Mouse (Mus musculus) embryonic facial prominence, embryonic 11.5 days (tissue): Measurements from ENCODE around the gene Fgf8. TPM values are rescaled to one million over a fixed set of nuclear protein-coding genes. Genes with fewer than 3 reads are reported as not detected.

Experiments
- ATAC-seq: fragments of 200-750 bp; cut with Nextera tagmentation; replicated peaks from 2 replicates; pipeline ENCODE4 v1.8.0; 2017; ENCODE audit warnings: low read depth; ENCODE audit not compliant: insufficient number of reproducible peaks, low FRiP score, low TSS enrichment
- DNase-seq: peaks from one replicate; pipeline ENCODE4 v3.0.0-alpha.2; 2015; ENCODE audit warnings: low spot score
- H3K27ac ChIP-seq: fragments of 300-500 bp; sonication (generic); replicated peaks from 2 replicates; pipeline ENCODE4 v1.5.1; 2014; ENCODE audit warnings: mild to moderate bottlenecking, low read depth, low read length, control low read depth
- H3K27me3 ChIP-seq: fragments of 300-500 bp; sonication (generic); 2 replicates; pipeline ENCODE4 v1.6.1; 2014; ENCODE audit warnings: mild to moderate bottlenecking, low read length, moderate library complexity, mixed read lengths; ENCODE audit not compliant: control insufficient read depth, insufficient read depth
- H3K36me3 ChIP-seq: fragments of 300-500 bp; sonication (generic); replicated peaks from 2 replicates; pipeline ENCODE4 v1.6.1; 2014; ENCODE audit warnings: low read depth, mild to moderate bottlenecking, low read length, moderate library complexity, mixed read lengths; ENCODE audit not compliant: control insufficient read depth, insufficient read depth
- H3K4me1 ChIP-seq: fragments of 300-500 bp; sonication (generic); 2 replicates; pipeline ENCODE4 v1.6.1; 2014; ENCODE audit warnings: low read length, mixed read lengths; ENCODE audit not compliant: control insufficient read depth, insufficient read depth
- H3K4me2 ChIP-seq: fragments of 300-500 bp; sonication (generic); 2 replicates; pipeline ENCODE4 v1.6.1; 2014; ENCODE audit warnings: low read depth, mild to moderate bottlenecking, control low read depth, low read length, moderate library complexity
- H3K4me3 ChIP-seq: fragments of 300-500 bp; sonication (generic); 2 replicates; pipeline ENCODE4 v1.5.1; 2014; ENCODE audit warnings: low read depth, low read length, control low read depth
- H3K9ac ChIP-seq: fragments of 300-500 bp; sonication (generic); replicated peaks from 2 replicates; pipeline ENCODE4 v1.6.1; 2014; ENCODE audit warnings: mild to moderate bottlenecking, control low read depth, low read length
- H3K9me3 ChIP-seq: fragments of 300-500 bp; sonication (generic); replicated peaks from 2 replicates; pipeline ENCODE4 v1.6.1; 2016; ENCODE audit warnings: mild to moderate bottlenecking, low read length, inconsistent platforms, mixed read lengths; ENCODE audit not compliant: control insufficient read depth
- WGBS: fragments of 180-500 bp; shearing (Covaris S2); extraction: QIAGEN DNeasy Blood & Tissue Kit; methylation state at CpG from one replicate; pipeline ENCODE4 v1.1.7; 2014; 5-methylcytosine and 5-hydroxymethylcytosine counted together
- polyA plus RNA-seq: library from polyadenylated mRNA; unstranded; fragments of >200 nt; fragmentation: Nextera tagmentation; extraction: Ambion mirVana; gene quantifications from 2 replicates; pipeline ENCODE4 v1.2.1, GENCODE M21; 2014

The Fgf8 gene
- polyA plus RNA-seq, 1 experiment from 2014 or later: 17.7 TPM

DNA sequence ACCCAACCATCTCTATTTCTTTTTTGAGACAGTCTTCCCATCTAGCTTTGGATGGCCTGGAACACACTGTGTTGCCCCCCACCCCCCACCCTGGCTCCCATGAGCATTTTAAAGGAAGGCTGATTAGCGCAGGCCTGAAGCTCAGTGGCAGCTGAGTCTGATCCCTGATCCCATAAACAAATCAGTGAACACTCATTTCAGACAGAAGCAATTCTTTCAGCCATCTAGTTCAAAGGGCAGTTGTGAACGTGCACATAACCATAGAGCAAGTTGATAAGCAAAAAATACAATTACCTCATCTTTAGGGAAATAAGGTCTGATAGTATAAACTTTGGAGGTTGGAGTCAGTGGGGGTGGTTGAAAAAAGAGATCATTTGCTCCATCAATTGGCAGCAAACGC lies 18.1 kb upstream of the Fgf8 start:
- Histone ChIP-seq H3K4me3 (no peak overlapping the region), H3K4me2 (no peak overlapping the region), H3K9me3 (no peaks in the 10 kb centered on the region), H3K27ac (no peak overlapping the region), H3K27me3 (no peaks in the 10 kb centered on the region), H3K36me3 (peaks cover 22% of the 10 kb centered on the region), H3K9ac (no peak overlapping the region), H3K4me1 (no peaks in the 10 kb centered on the region)
- ATAC-seq (no peak), DNase-seq (no peak)
- 92% methylated on average over 3 of the region's 3 CpGs for WGBS

DNA sequence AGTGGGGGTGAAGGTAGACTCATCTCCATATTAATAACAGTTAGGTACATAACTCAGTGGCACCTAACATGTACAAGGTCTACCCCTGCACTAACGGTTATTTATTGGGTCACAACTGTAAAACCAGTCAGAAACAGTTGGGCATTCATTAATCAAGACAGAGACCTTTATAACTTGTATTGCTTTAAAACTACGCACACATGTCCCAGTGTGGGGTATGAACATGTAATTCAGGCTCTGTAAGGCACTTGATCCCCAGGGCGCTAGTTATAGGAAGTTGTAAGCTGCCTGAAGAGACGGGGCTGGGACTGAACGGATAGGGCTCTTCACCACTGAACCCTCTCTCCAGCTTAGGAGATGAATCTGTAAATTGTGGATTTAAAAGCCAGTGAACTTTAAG lies 16.0 kb upstream of the Fgf8 start:
- H3K4me3 ChIP-seq: no peak overlapping the region
- H3K27ac ChIP-seq: no peak overlapping the region
- H3K36me3 ChIP-seq: peaks cover 19% of the 10 kb centered on the region
- H3K9ac ChIP-seq: no peak overlapping the region
- ATAC-seq: no peak
- H3K4me1 ChIP-seq: no peaks in the 10 kb centered on the region
- 95% methylated on average over 5 of the region's 5 CpGs for WGBS
- H3K9me3 ChIP-seq: no peaks in the 10 kb centered on the region
- no peaks in the 10 kb centered on the region for H3K27me3 ChIP-seq
- no peak overlapping the region for H3K4me2 ChIP-seq
- DNase-seq: no peak

DNA sequence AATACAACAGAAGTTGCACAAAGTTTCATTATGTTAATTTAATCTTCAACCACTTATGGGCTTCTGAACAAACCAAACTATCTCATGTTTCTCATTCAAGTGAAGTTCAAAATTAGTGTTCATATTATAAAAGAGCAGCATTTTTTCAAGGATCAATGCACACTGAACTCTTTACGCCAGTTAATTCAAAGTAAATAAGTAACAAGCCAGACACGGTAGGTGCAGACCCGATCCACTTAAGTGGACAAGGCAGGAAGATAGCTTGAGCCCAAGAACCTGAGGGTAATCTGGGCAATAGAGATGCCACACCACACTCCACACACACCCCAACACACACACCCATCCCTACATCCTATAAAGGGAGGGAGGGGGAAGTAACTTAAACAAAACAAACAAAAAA lies 10.8 kb upstream of the Fgf8 start:
- H3K27ac ChIP-seq: no peak overlapping the region
- ATAC-seq (no peak), DNase-seq (no peak)
- H3K9me3 ChIP-seq: no peaks in the 10 kb centered on the region
- H3K9ac ChIP-seq: no peak overlapping the region
- H3K4me3 ChIP-seq: no peak overlapping the region
- 89% methylated on average over 3 of the region's 3 CpGs for WGBS
- no peak overlapping the region for H3K4me2 ChIP-seq
- H3K4me1 ChIP-seq: no peaks in the 10 kb centered on the region
- H3K36me3 ChIP-seq: peaks cover 8% of the 10 kb centered on the region
- no peaks in the 10 kb centered on the region for H3K27me3 ChIP-seq

DNA sequence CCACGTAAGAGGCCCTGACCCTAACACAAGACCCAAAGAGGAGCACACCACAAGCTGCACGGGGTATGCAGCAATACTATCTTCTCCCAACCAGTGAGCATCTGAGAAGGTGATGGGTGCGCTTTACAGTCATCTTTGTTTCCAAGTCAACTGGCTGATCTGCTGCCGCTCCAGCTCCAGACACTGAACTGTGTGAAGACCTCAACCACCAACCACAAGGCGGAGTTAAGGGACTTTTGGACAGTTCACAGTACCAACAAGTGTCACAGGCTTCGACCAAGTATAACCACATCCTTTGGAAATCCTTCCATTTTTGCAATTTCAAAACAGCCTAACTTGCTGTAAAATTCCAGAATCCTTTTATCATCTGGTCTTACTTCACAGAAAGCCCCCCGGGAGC lies 9.2 kb upstream of the Fgf8 start:
- Histone ChIP-seq H3K4me3 (no peak overlapping the region), H3K36me3 (peaks cover 6% of the 10 kb centered on the region), H3K27me3 (no peaks in the 10 kb centered on the region), H3K4me2 (no peak overlapping the region), H3K9ac (no peak overlapping the region), H3K27ac (no peak overlapping the region), H3K4me1 (peaks cover 2% of the 10 kb centered on the region; the same call in 1 of the 2 replicates), H3K9me3 (no peaks in the 10 kb centered on the region)
- WGBS: 90% methylated on average over 7 of the region's 7 CpGs
- ATAC-seq (no peak), DNase-seq (no peak)

DNA sequence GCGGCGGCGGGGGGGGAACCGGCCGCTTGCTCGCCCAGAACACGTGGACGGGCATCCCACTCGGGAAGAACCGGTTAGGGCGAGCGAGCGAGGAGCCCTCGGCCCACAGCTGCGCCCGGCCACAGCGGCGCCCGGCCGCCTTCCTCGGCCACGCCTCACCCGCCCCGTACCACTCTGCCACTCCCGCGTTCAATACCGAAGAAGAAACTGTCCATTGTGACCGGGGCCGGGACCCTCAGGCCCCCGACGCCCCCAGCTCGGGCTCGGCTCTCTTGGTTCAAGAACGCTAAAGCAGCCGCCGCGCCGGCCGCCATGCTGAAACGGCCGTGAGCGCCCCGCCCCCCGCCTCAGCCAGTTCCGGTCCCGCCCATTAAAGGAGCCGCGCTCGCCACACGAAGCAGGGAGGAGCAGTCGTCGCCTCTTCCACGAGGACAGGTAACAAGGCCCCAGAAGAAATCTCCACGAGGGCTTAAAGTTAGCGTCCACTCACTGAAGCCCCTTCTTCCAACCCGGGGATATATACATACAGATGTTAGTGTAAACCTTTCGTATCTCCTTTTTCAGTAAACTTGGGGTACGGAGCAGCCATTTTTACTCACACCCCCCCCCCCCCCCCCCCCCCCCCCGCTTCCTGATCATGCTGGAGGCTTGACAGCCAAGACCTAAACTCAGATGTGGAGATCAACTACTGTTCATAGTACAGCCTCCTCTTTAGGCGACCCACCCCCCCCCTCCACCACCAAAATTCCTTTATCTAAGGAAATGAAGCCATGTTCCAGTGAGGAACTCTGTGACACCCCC lies 6.7 kb upstream of the Fgf8 start, which contains the start of gene Npm3:
TSS of gene Npm3 (minus strand) at position 349 of the 801 bp plus-strand sequence.
- Histone ChIP-seq H3K9ac (peak within 1 kb of the TSS; percentile 82), H3K9me3 (no peaks in the 10 kb centered on the region), H3K36me3 (peaks cover 3% of the 10 kb centered on the region), H3K27me3 (peaks cover 16% of the 10 kb centered on the region), H3K27ac (no peak within 1 kb of the TSS), H3K4me1 (peaks cover 5% of the 10 kb centered on the region; the same call in 1 of the 2 replicates), H3K4me2 (peak within 1 kb of the TSS; percentile 91), H3K4me3 (peak within 1 kb of the TSS; percentile 91)
- peak; percentile 60 for ATAC-seq
- under 1% methylated on average over 54 of the region's 60 CpGs for WGBS
- DNase-seq: peak; percentile 93

DNA sequence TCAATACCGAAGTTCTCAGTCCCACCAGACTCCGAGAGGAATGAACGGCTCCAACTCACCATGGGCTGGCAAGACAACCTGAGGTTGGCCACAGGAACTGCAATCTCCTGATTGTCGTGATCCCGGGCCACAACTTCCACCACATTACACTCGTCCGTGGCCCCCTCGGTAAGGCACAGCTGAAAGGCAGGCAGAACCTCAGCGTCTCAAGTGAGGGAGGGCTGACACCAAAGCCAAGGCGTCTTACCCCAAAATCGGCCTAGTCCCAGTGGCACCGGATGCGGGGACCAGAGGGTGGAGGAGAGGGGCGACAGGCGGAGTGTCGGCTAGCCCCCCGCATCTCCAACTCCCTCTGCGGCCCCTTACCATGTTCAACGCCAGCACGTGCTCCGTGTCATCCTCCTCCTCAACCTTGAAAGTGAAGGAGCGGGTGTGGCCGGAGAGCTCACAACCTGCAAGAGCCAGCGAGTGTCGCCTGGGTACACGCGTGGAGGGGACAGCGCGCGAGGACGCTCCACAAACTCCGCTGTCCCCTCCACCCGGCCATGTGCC lies 6.1 kb upstream of the Fgf8 start:
- Histone ChIP-seq H3K4me2 (peak overlapping the region; percentile 91), H3K4me1 (peaks cover 5% of the 10 kb centered on the region; the same call in 1 of the 2 replicates), H3K4me3 (peak overlapping the region; percentile 91), H3K27me3 (peaks cover 22% of the 10 kb centered on the region), H3K27ac (no peak overlapping the region), H3K9me3 (no peaks in the 10 kb centered on the region), H3K9ac (peak overlapping the region; percentile 82), H3K36me3 (no peaks in the 10 kb centered on the region; the same call in none of the 2 replicates)
- DNase-seq (no peak), ATAC-seq (peak; percentile 20)
- WGBS: 4% methylated on average over 31 of the region's 33 CpGs

DNA sequence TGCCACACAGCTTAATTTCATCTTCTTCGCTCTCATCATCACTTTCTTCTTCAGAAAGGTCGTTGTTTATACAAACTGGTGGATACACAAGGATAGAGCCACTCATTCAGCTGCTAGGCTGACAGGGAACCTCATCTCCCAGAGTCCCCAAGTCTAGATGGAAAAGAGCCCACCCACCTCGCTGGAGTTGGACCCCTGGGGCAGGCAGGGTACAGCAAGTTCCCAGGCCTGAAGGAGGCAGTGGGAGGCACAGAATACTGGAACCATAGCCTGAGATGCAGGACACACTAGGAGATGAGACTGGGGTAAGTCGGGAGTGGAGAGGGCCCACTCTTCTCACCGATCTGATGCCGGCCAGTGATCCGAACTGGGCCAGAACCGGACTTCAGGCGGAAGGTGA lies 5.5 kb upstream of the Fgf8 start:
- Histone ChIP-seq H3K9me3 (no peaks in the 10 kb centered on the region), H3K9ac (peak overlapping the region; percentile 82), H3K4me2 (peak overlapping the region; percentile 91), H3K4me3 (peak overlapping the region; percentile 91), H3K36me3 (no peaks in the 10 kb centered on the region; the same call in 1 of the 2 replicates), H3K27ac (no peak overlapping the region), H3K27me3 (peaks cover 28% of the 10 kb centered on the region), H3K4me1 (peaks cover 5% of the 10 kb centered on the region; the same call in 1 of the 2 replicates)
- DNase-seq (no peak), ATAC-seq (no peak)
- WGBS: 62% methylated on average over 9 of the region's 9 CpGs
